Mouse (Mus musculus) 3134 (cell line): Measurements from ENCODE around the gene Cuta.
"Not testable (repeated sequence)": the region's sequence is repeated elsewhere in the genome, so short reads cannot be mapped to it uniquely, and the experiment has no call there.

Experiments used
- DNase-seq: peaks from one replicate; pipeline ENCODE4 v3.0.0-alpha.2; 2011; ENCODE audit warnings: low spot score; ENCODE audit not compliant: insufficient read length; ENCODE audit errors: extremely low read depth

The Cuta gene

DNA sequence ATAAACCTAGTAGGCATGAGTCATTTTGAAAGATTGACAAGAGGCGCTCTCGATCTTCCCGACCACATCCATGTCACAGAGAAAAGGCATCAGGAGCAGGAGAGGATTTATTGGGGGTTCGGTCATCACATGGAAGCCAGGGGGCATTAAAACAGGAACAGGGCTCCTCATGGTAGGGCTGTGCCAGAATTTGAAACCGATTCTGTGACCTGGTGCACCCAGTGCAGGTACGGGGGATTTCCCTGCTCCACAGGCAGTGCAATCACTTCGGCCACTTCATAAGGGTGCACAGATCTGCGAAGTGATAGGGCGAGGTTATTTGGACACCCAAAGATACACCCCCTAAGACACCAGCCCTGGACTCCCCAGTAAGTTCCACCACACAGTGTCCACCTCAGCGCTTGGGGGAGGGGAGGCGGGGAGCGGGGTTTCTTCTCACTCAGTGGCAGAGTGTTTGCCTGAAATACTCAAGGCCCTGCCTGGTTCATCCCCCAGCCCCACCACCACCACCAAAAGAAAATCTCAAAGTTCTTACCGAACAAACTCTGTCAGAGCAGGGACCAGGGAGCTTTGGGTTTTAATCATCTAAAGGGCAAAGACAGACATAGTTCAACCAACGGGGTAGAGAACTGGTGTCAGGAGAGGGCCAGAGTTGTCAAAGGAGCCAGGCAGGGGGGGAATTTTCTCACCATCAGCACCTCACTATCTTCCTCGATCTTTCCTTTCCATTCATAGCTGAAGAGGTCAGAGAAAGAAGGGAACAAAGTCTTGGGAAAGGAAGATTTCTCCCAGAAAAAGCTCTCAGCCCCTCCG lies 1.3 kb downstream of the Cuta start:
- no peak for DNase-seq

GRCm38 (mm10) chr17:26936921-26937695 lies 2.3 kb downstream of the Cuta start:
- DNase-seq: no peak

DNA sequence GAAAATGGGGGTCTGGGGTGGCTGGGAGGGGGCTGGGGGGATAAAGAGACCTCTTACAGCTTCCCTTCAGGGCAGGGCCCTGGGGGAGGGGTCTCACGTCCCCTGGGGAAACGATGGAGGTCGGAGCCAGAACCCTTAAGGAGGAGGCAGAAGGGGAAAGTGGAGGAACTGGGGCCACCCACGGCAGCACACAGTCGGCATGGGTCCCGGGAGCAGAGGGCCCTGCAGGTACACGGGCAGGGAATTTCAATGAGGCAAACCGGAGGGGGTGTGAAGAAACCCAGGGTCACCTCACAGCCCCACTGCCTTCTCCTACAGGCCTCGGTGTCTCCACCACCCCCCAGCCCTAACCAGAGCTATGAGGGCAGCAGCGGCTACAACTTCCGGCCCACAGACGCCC lies 2.9 kb downstream of the Cuta start:
- no peak for DNase-seq

DNA sequence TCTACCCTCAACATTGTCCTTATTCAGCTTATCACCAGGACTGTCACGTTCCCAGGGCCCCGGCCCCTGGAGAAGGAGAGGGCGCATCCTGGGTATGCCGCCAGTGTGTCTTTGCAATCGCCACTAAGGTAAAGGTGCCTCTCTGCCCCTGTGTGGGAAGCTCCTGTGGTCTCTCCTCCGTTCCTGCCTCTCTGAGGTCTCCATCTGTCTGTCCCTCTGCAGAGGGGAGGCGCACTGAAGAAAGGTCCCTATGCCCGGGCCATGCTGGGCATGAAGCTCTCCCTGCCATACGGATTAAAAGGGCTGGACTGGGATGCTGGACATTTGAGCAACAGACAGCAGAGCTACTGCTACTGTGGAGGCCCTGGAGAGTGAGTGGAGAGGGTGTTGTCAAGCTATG lies 4.3 kb downstream of the Cuta start:
- DNase-seq: no peak

- DNase-seq: no peak
Measured at GRCm38 (mm10) chr17:26933885-26934827, 5.2 kb downstream of the Cuta start.

DNA sequence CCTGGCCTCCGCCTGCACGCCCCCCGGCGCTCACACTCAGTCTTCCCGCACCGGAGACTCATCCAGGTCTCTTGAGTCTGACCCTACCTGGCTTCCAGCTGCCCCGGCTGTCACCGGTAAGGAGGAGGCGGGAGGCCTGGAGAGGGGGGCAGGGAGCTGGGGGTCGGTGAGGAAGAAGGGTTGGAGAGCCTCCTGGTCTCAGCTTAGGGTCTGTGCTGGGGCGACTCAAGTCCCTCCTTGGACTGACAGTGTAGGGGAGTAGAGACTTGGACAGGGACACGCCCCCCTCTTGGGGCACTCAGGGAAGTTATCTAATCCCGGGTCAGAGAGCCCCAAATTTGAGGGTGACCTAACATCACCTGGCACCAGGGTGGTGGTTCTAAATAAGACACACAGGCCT lies 6.0 kb downstream of the Cuta start:
- DNase-seq: no peak

- peak; percentile 96 for DNase-seq
Measured at GRCm38 (mm10) chr17:26932839-26933398, 6.5 kb downstream of the Cuta start, which contains the start of gene Phf1. Phf1 (plus strand) TSS chr17:26933052.

DNA sequence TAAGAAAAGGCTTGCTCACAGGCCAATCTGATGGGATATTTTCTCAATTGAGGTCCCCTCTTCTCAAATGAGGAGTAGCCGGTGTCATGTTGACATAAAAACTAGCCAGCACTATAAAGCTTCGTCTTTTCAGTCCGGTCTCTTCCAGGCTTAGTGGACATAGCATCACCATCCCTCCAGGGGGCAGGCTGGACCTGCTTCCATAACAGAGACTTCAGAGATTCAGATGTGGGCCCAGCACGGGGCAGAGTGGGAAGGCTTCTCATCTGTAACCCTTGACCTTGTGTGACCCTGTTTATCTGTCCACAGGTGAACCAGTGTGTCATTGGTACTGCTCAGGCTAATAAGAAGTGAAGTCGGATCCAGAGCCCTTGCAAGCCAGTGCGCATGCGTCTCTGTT lies 7.6 kb downstream of the Cuta start:
- DNase-seq: not testable (repeated sequence)

GRCm38 (mm10) chr17:26925414-26925813 lies 14.0 kb downstream of the Cuta start:
- not testable (repeated sequence) for DNase-seq

DNA sequence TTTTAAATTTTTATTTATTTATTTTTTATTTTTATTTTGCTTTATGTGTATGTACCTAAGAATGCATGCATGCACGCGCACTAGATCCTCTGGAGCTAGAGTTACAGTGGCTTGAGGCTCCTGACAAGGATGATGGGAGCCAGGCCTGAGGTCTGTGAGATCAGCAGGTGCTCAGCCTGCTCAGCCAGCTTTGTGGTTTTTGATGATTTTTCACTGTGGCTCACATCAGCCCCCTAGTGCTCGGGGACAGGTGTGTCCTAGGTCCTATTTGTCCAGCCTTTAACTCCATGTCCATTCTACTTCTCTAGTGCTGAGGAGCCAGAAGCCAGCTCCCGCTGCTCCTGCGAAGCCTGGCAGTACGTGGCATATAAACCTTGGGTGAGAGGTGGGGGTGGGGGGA lies 17.0 kb downstream of the Cuta start:
- DNase-seq: not testable (repeated sequence)

DNA sequence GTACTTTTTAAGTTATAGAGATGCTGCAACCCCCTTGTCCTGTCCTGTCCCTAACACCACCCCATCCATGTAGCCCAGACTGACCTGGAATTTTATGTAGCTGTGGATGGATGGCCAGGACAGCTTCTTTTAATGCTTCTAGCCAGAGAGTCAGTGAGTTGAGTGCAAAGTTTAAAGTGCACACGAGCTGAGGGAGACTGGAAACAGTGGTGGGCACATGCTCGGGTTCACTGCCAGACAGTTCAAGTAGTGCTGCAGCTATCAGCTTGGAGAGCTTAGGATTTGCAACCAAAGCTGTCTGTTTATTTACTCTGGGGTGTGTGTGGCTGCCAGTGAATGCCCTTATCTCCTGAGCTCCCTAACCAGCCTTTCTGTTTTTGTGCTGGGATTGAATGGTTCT lies 19.9 kb downstream of the Cuta start:
- DNase-seq: not testable (repeated sequence)

DNA sequence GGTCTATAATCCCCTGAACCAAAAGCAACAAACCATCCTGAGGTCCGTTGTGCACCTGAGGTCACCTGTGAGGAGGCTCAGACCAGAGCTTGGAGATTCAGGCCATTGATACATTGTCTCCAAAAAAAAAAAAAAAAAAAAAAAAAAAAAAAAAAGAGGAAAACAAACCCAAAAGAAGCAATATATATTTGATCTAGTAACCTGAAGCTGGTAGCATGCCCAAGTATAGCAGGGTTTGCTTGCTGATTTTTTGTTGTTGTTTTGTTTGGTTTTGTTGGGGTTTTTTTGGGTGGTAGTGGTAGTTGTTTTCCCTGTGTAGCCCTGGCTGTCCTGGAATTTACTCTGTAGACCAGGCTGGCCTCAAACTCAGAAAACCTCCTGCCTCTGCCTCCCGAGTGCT lies 21.0 kb downstream of the Cuta start:
- DNase-seq: no peak

GRCm38 (mm10) chr17:26917560-26917959 lies 21.8 kb downstream of the Cuta start:
- not testable (repeated sequence) for DNase-seq

DNA sequence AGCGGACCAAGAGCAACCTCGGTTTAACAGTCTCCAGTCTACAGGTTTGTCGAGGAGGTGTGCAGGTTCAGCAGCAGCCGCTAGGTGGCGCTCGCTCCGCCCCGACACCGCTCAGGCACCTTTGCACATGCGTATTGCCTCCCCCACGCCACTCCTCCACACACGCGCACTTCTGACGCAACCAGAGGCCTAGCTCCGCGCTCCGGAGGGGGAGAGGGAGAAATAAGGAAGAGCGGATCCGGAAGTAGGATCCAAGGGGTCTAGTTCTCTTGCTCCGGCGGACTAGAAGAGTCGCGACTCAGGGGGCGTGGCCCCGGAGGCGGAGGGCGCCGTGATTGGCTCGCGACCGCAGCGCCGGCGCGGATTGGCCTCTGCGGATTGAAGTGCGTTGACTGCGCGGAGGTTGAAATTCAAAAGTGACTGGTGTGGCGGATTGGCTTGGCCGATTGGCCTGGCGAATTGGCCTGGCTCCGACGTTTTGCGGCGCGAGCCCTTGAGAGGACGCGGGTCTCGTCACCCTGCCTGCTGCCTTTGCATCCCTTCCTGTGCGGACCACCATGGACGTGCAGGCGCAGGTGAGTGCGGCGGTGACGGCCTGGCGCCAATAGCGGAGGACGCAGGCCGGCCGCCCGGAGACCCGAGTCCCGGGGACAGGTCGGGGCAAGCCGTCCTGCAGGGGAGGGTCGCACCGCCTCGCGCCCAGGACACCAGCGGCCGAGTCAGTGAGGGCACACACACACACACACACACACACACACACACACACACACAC lies 22.5 kb downstream of the Cuta start, which contains the start of gene Kifc5b:
TSS of gene Kifc5b (plus strand) at position 381 of the 772 bp plus-strand sequence.
- peak; percentile 100 for DNase-seq

- no peak for DNase-seq
Measured at GRCm38 (mm10) chr17:26915248-26915647, 24.1 kb downstream of the Cuta start.

DNA sequence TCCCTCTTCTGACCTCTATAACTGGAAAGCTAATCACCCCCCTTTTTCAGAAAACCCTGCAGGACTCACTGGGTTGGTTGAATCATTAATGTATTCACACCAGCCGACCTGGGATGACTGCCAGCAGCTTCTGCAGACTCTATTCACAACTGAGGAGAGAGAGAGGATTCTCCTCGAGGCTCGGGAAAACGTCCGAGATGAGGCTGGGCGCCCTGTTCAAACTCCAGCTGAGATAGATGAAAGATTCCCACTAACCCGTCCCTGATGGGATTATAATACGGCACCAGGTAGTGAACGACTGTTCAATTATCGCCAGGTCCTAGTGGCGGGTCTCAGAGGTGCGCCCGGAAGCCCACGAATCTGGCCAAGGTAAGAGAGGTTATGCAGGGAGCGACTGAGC lies 31.9 kb downstream of the Cuta start:
- DNase-seq: not testable (repeated sequence)

GRCm38 (mm10) chr17:26904320-26904719 lies 35.0 kb downstream of the Cuta start:
- DNase-seq: no peak

DNA sequence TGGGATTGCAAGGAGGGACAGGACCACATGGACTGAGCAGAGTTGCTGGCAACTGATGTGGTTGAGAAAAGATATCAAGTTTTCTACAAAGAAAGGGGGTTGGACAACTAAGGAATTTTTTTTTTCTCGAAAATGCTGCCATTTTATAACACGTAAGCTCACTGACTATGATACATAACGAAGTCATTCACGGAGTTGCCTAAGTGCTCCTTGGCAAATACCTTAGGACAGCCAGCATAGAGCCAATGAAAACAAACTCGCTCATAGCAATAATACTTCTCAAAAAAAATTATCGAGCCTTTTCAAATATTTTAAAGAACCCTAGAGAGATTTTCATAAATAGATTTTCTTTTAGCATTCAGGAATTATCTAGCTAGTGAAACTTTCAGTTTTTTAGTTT lies 38.5 kb downstream of the Cuta start:
- no peak for DNase-seq

- DNase-seq: peak; percentile 34
Measured at GRCm38 (mm10) chr17:26895578-26895977, 43.8 kb downstream of the Cuta start.

DNA sequence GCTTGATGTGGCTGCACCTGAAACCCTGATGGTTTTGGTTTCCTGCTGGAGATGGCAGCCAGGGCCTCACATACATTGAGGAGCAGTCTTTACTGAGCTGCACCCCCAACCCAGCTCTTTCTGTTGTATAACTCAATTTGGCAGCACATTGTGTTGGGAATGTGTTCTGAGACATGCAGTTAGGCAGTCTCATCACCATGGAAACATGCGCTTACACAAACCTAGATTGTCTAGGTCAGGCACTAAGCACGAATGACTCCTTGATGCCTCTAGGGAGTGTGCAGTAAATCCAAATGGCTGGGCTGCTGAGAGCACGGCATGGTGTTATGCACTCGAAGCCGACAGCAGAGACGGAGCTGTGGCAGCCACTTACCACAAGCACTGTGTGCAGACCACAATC lies 45.0 kb downstream of the Cuta start:
- DNase-seq: no peak
